Mouse (Mus musculus) MEL (cell line): ENCODE data around the gene Exoc3l. TPM values are rescaled to one million over a fixed set of nuclear protein-coding genes. Genes with fewer than 3 reads are reported as not detected.

Experiments used
- DNase-seq: peaks from one replicate; pipeline ENCODE4 v3.0.0; 2011; ENCODE audit warnings: low read depth, low spot score
- H3K27ac ChIP-seq: 2 replicates; pipeline ENCODE4 v1.5.1; 2012; ENCODE audit warnings: low read depth, mild to moderate bottlenecking, control low read depth, low read length, moderate library complexity; ENCODE audit not compliant: control insufficient read depth
- H3K27me3 ChIP-seq, 2 experiments: fragments of 150-350 bp in 1 of 2; sonication (generic) in 1 of 2; 2 replicates each; pipeline ENCODE4 v1.6.1; 2012; ENCODE audit warnings: low read length in 2 of 2, mild to moderate bottlenecking in 2 of 2, improper control_type of control experiment in 1 of 2, moderate library complexity in 1 of 2; ENCODE audit not compliant: insufficient read depth in 2 of 2, control insufficient read depth in 1 of 2
- H3K36me3 ChIP-seq, 2 experiments: 2 replicates each; pipeline ENCODE4 v1.6.1; 2012 to 2014; ENCODE audit warnings: low read length in 2 of 2, improper control_type of control experiment in 1 of 2, inconsistent platforms in 1 of 2, mild to moderate bottlenecking in 1 of 2; ENCODE audit not compliant: insufficient read depth in 2 of 2, control insufficient read depth in 1 of 2
- H3K4me1 ChIP-seq, 2 experiments: fragments of 150-350 bp in 1 of 2; sonication (generic) in 1 of 2; 2 replicates each; pipeline ENCODE4 v1.6.1; 2012; ENCODE audit warnings: low read length in 2 of 2, improper control_type of control experiment in 1 of 2, mild to moderate bottlenecking in 1 of 2; ENCODE audit not compliant: insufficient read depth in 2 of 2, control insufficient read depth in 1 of 2
- H3K4me3 ChIP-seq, 2 experiments: fragments of 150-350 bp in 1 of 2; sonication (generic) in 1 of 2; 2 replicates each; pipeline ENCODE4 v1.5.1; 2012; ENCODE audit warnings: low read depth in 2 of 2, low read length in 2 of 2, mild to moderate bottlenecking in 2 of 2, moderate library complexity in 2 of 2, control low read depth in 1 of 2, improper control_type of control experiment in 1 of 2; ENCODE audit not compliant: control insufficient read depth in 1 of 2, insufficient read depth in 1 of 2
- H3K79me2 ChIP-seq: 2 replicates; pipeline ENCODE4 v1.6.1; 2012; ENCODE audit warnings: mild to moderate bottlenecking, low read length, moderate library complexity; ENCODE audit not compliant: control insufficient read depth, poor library complexity, insufficient read depth
- H3K9ac ChIP-seq: 2 replicates; pipeline ENCODE4 v1.6.1; 2012; ENCODE audit warnings: low read depth, mild to moderate bottlenecking, control low read depth, low read length, moderate library complexity; ENCODE audit not compliant: control insufficient read depth, poor library complexity, severe bottlenecking
- H3K9me3 ChIP-seq: fragments of 150-350 bp; sonication (generic); replicated peaks from 2 replicates; pipeline ENCODE4 v1.6.1; 2012; ENCODE audit warnings: mild to moderate bottlenecking, low read length, improper control_type of control experiment, moderate library complexity; ENCODE audit not compliant: insufficient read depth
- CTCF ChIP-seq, 3 experiments: IDR thresholded peaks in 2 of 3; conservative IDR thresholded peaks in 1 of 3; 2 replicates each; pipeline ENCODE4 v1.5.1; 2011 to 2012; ENCODE audit warnings: low read length in 3 of 3, low read depth in 2 of 3, mild to moderate bottlenecking in 2 of 3, improper control_type of control experiment in 1 of 3, inconsistent platforms in 1 of 3, mixed read lengths in 1 of 3, moderate library complexity in 1 of 3; ENCODE audit not compliant: control insufficient read depth in 1 of 3, insufficient read depth in 1 of 3, poor library complexity in 1 of 3, severe bottlenecking in 1 of 3
- E2F4 ChIP-seq: IDR thresholded peaks from 2 replicates; pipeline ENCODE4 v1.6.1; 2011; ENCODE audit warnings: low read depth, low read length, improper control_type of control experiment, borderline replicate concordance
- ETS1 ChIP-seq: IDR thresholded peaks from 2 replicates; pipeline ENCODE4 v1.6.1; 2012; ENCODE audit warnings: low read depth, mild to moderate bottlenecking, inconsistent platforms, low read length, improper control_type of control experiment, moderate library complexity
- HCFC1 ChIP-seq: IDR thresholded peaks from 2 replicates; pipeline ENCODE4 v1.6.1; 2012; ENCODE audit warnings: low read depth, mild to moderate bottlenecking, inconsistent platforms, low read length, improper control_type of control experiment, moderate library complexity
- JUND ChIP-seq: IDR thresholded peaks from 2 replicates; pipeline ENCODE4 v1.6.1; 2011; ENCODE audit warnings: low read depth, mild to moderate bottlenecking, improper control_type of control experiment, low read length
- MAX ChIP-seq: IDR thresholded peaks from 2 replicates; pipeline ENCODE4 v1.6.1; 2011; ENCODE audit warnings: low read length, improper control_type of control experiment
- MAZ ChIP-seq: IDR thresholded peaks from 2 replicates; pipeline ENCODE4 v1.6.1; 2012; ENCODE audit warnings: low read depth, mild to moderate bottlenecking, inconsistent platforms, low read length, improper control_type of control experiment
- MEF2A ChIP-seq: IDR thresholded peaks from 2 replicates; pipeline ENCODE4 v1.6.1; 2014; ENCODE audit warnings: low read depth, mild to moderate bottlenecking, inconsistent platforms, low read length, improper control_type of control experiment; ENCODE audit not compliant: poor library complexity, insufficient replicate concordance, severe bottlenecking; ENCODE audit errors: extremely low read depth
- MXI1 ChIP-seq: IDR thresholded peaks from 2 replicates; pipeline ENCODE4 v1.6.1; 2011; ENCODE audit warnings: mild to moderate bottlenecking, low read depth, low read length, improper control_type of control experiment
- POLR2AphosphoS5 ChIP-seq: IDR thresholded peaks from 2 replicates; pipeline ENCODE4 v1.6.1; 2012; ENCODE audit warnings: low read depth, borderline replicate concordance, mild to moderate bottlenecking, inconsistent platforms, low read length, moderate library complexity, mixed read lengths
- RAD21 ChIP-seq: IDR thresholded peaks from 2 replicates; pipeline ENCODE4 v1.6.1; 2011; ENCODE audit warnings: mild to moderate bottlenecking, low read depth, low read length, improper control_type of control experiment
- SIN3A ChIP-seq: IDR thresholded peaks from 2 replicates; pipeline ENCODE4 v1.6.1; 2012; ENCODE audit warnings: low read length, improper control_type of control experiment, inconsistent platforms
- SMC3 ChIP-seq: IDR thresholded peaks from 2 replicates; pipeline ENCODE4 v1.6.1; 2011; ENCODE audit warnings: low read depth, low read length, improper control_type of control experiment
- TAL1 ChIP-seq: IDR thresholded peaks from 2 replicates; pipeline ENCODE4 v1.6.1; 2012; ENCODE audit warnings: mild to moderate bottlenecking, inconsistent platforms, low read length, moderate library complexity, mixed read lengths
- TCF12 ChIP-seq: IDR thresholded peaks from 2 replicates; pipeline ENCODE4 v1.6.1; 2014; ENCODE audit warnings: low read depth, mild to moderate bottlenecking, inconsistent platforms, low read length, improper control_type of control experiment, moderate library complexity
- USF2 ChIP-seq, 2 experiments: IDR thresholded peaks; 2 replicates each; pipeline ENCODE4 v1.6.1; 2011 to 2012; ENCODE audit warnings: improper control_type of control experiment in 2 of 2, low read length in 2 of 2, borderline replicate concordance in 1 of 2, inconsistent platforms in 1 of 2, low read depth in 1 of 2, mild to moderate bottlenecking in 1 of 2; ENCODE audit not compliant: insufficient read depth in 1 of 2
- ZNF384 ChIP-seq: IDR thresholded peaks from 2 replicates; pipeline ENCODE4 v1.6.1; 2012; ENCODE audit warnings: low read depth, mild to moderate bottlenecking, inconsistent platforms, low read length, improper control_type of control experiment
- polyA plus RNA-seq, 2 experiments: library from polyadenylated mRNA; stranded (reverse) in 1 of 2; unstranded in 1 of 2; fragments of >175 nt in 1 of 2; fragments of >200 nt in 1 of 2; gene quantifications; 2 replicates each; pipeline versions ENCODE4 v1.2.1 to v1.2.4; 2012; ENCODE audit warnings: low replicate concordance in 2 of 2, low read depth in 1 of 2; ENCODE audit not compliant: insufficient read length in 2 of 2, insufficient read depth in 1 of 2, missing spikeins in 1 of 2
- total RNA-seq: library from RNA; depleted of rRNA; stranded (reverse); fragments of 300-350 nt; gene quantifications from 2 replicates; pipeline ENCODE4 v1.2.3, GENCODE M21; 2012

Exoc3l gene
- total and polyA plus RNA-seq, 3 experiments = 0.69 to 2.0 TPM; not detected in 1

DNA sequence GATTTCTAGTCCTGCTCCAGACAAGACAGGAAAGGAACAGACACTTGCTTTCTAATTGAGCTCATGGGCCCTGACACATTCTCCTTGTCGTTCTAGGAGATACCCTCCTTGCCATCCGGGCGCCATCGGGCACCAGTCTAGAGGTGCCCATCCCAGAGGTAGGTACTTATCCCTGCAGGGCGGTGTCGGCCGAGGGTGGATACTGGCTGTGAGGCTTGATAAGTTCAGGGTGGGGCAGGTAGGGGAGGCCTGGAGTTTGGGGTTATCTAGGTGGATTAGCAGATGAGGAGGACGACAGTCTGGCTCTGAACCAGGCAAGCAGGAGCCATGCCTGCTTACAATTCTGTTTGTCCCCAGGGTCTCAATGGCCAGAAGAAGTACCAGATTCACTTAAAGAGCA is 4.1 kb upstream of the Exoc3l start (continued):
- TF ChIP-seq RAD21 = no peak

- H3K27ac ChIP-seq = peak overlapping the region; percentile 70
- peaks cover 18 to 38% of the 10 kb centered on the region in 2 experiments for H3K36me3 ChIP-seq
- H3K4me1 ChIP-seq = peaks cover 11 to 34% of the 10 kb centered on the region in 2 experiments
- H3K9me3 ChIP-seq = no peaks in the 10 kb centered on the region
- H3K9ac ChIP-seq = peak overlapping the region; percentile 97
- peak overlapping the region; percentile 86 for H3K4me3 ChIP-seq
- H3K79me2 ChIP-seq = peaks cover 34% of the 10 kb centered on the region
- TF ChIP-seq MEF2A (no peak), TCF12 (no peak), ETS1 (no peak; the same call in 1 of the 2 replicates), SIN3A (no peak), TAL1 (no peak), SMC3 (no peak), MXI1 (peak; percentile 61; the same call in 1 of the 2 replicates), JUND (no peak), E2F4 (no peak), RAD21 (no peak), USF2 (IDR thresholded peaks at IDR 0.05; ENCODE audit: borderline replicate concordance in 1 of 2, insufficient read depth in 1 of 2, low read depth in 1 of 2, low read length in 2 of 2) (no peak), HCFC1 (no peak), POLR2AphosphoS5 (no peak), CTCF (IDR thresholded peaks at IDR 0.05 in 2 of 3, conservative IDR thresholded peaks at IDR 0.05 in 1 of 3; ENCODE audit: control insufficient read depth in 1 of 3, insufficient read depth in 1 of 3, low read depth in 2 of 3, low read length in 3 of 3, poor library complexity in 1 of 3, severe bottlenecking in 1 of 3) (no peak), ZNF384 (no peak), MAX (peak; percentile 36; the same call in 1 of the 2 replicates), MAZ (no peak)
- TF ChIP-seq, all 39 proteins: peak for 2
- H3K27me3 ChIP-seq = no peaks in the 10 kb centered on the region
- DNase-seq = peak; percentile 55
Observed at GRCm38 (mm10) chr8:105298351-105299252, 2.7 kb upstream of the Exoc3l start.
